Mouse (Mus musculus): Measurements from ENCODE around the gene 1700012B07Rik. TPM values are rescaled to one million over a fixed set of nuclear protein-coding genes. Genes with fewer than 3 reads are reported as not detected.

The 1700012B07Rik gene
- total RNA-seq, 1 experiment from 2014 or later: not detected

GRCm38 (mm10) chr11:109853228-109853966 lies 25.6 kb upstream of the 1700012B07Rik start:
- ATAC-seq (replicated peaks; ENCODE audit: insufficient number of reproducible peaks, low FRiP score, low TSS enrichment, poor library complexity, severe bottlenecking): no peak

- no peak for ATAC-seq (replicated peaks; ENCODE audit: insufficient number of reproducible peaks, low FRiP score, low TSS enrichment, poor library complexity, severe bottlenecking)
Observed at GRCm38 (mm10) chr11:109851996-109852395, 24.1 kb upstream of the 1700012B07Rik start.

- ATAC-seq (replicated peaks; ENCODE audit: insufficient number of reproducible peaks, low FRiP score, low TSS enrichment, poor library complexity, severe bottlenecking): no peak
Observed at GRCm38 (mm10) chr11:109846343-109846742, 18.5 kb upstream of the 1700012B07Rik start.

- ATAC-seq (replicated peaks; ENCODE audit: insufficient number of reproducible peaks, low FRiP score, low TSS enrichment, poor library complexity, severe bottlenecking): no peak
Observed at GRCm38 (mm10) chr11:109845601-109846000, 17.8 kb upstream of the 1700012B07Rik start.

- ATAC-seq (replicated peaks; ENCODE audit: insufficient number of reproducible peaks, low FRiP score, low TSS enrichment, poor library complexity, severe bottlenecking): no peak
Observed at GRCm38 (mm10) chr11:109844466-109844865, 16.6 kb upstream of the 1700012B07Rik start.

GRCm38 (mm10) chr11:109830368-109830767 lies 2.5 kb upstream of the 1700012B07Rik start:
- no peak for ATAC-seq (replicated peaks; ENCODE audit: insufficient number of reproducible peaks, low FRiP score, low TSS enrichment, poor library complexity, severe bottlenecking)

GRCm38 (mm10) chr11:109822280-109822679 lies 5.6 kb downstream of the 1700012B07Rik start:
- ATAC-seq (replicated peaks; ENCODE audit: insufficient number of reproducible peaks, low FRiP score, low TSS enrichment, poor library complexity, severe bottlenecking): no peak

GRCm38 (mm10) chr11:109817405-109817804 lies 10.4 kb downstream of the 1700012B07Rik start:
- ATAC-seq (replicated peaks; ENCODE audit: insufficient number of reproducible peaks, low FRiP score, low TSS enrichment, poor library complexity, severe bottlenecking): no peak

- ATAC-seq (replicated peaks; ENCODE audit: insufficient number of reproducible peaks, low FRiP score, low TSS enrichment, poor library complexity, severe bottlenecking): no peak
Observed at GRCm38 (mm10) chr11:109816911-109817310, 10.9 kb downstream of the 1700012B07Rik start.

GRCm38 (mm10) chr11:109811721-109812120 lies 16.1 kb downstream of the 1700012B07Rik start:
- no peak for ATAC-seq (replicated peaks; ENCODE audit: insufficient number of reproducible peaks, low FRiP score, low TSS enrichment, poor library complexity, severe bottlenecking)

- no peak for ATAC-seq (replicated peaks; ENCODE audit: insufficient number of reproducible peaks, low FRiP score, low TSS enrichment, poor library complexity, severe bottlenecking)
Observed at GRCm38 (mm10) chr11:109809175-109809855, 18.5 kb downstream of the 1700012B07Rik start.

- no peak for ATAC-seq (replicated peaks; ENCODE audit: insufficient number of reproducible peaks, low FRiP score, low TSS enrichment, poor library complexity, severe bottlenecking)
Observed at GRCm38 (mm10) chr11:109801515-109801914, 26.3 kb downstream of the 1700012B07Rik start.

GRCm38 (mm10) chr11:109797531-109797930 lies 30.3 kb downstream of the 1700012B07Rik start:
- no peak for ATAC-seq (replicated peaks; ENCODE audit: insufficient number of reproducible peaks, low FRiP score, low TSS enrichment, poor library complexity, severe bottlenecking)

GRCm38 (mm10) chr11:109795536-109795935 lies 32.3 kb downstream of the 1700012B07Rik start:
- ATAC-seq (replicated peaks; ENCODE audit: insufficient number of reproducible peaks, low FRiP score, low TSS enrichment, poor library complexity, severe bottlenecking): no peak

GRCm38 (mm10) chr11:109793578-109793977 lies 34.3 kb downstream of the 1700012B07Rik start:
- no peak for ATAC-seq (replicated peaks; ENCODE audit: insufficient number of reproducible peaks, low FRiP score, low TSS enrichment, poor library complexity, severe bottlenecking)

GRCm38 (mm10) chr11:109792401-109792997 lies 35.3 kb downstream of the 1700012B07Rik start:
- no peak for ATAC-seq (replicated peaks; ENCODE audit: insufficient number of reproducible peaks, low FRiP score, low TSS enrichment, poor library complexity, severe bottlenecking)

GRCm38 (mm10) chr11:109791965-109792364 lies 35.9 kb downstream of the 1700012B07Rik start:
- ATAC-seq (replicated peaks; ENCODE audit: insufficient number of reproducible peaks, low FRiP score, low TSS enrichment, poor library complexity, severe bottlenecking): no peak

- ATAC-seq (replicated peaks; ENCODE audit: insufficient number of reproducible peaks, low FRiP score, low TSS enrichment, poor library complexity, severe bottlenecking): no peak
Observed at GRCm38 (mm10) chr11:109790221-109790620, 37.6 kb downstream of the 1700012B07Rik start.

GRCm38 (mm10) chr11:109785392-109785791 lies 42.5 kb downstream of the 1700012B07Rik start:
- no peak for ATAC-seq (replicated peaks; ENCODE audit: insufficient number of reproducible peaks, low FRiP score, low TSS enrichment, poor library complexity, severe bottlenecking)

- ATAC-seq (replicated peaks; ENCODE audit: insufficient number of reproducible peaks, low FRiP score, low TSS enrichment, poor library complexity, severe bottlenecking): no peak
Observed at GRCm38 (mm10) chr11:109771381-109771780, 56.5 kb downstream of the 1700012B07Rik start.

Measured in monocyte, adult 5-6 weeks (primary cell).